Mouse (Mus musculus): ENCODE data around the gene Cda. TPM values are rescaled to one million over a fixed set of nuclear protein-coding genes. Genes with fewer than 3 reads are reported as not detected.
A peak's percentile ranks its signal among the peaks of the same experiment; 100 is the strongest.

The Cda gene
- polyA plus RNA-seq, 1 experiment from 2014 or later: 7.6 TPM

DNA sequence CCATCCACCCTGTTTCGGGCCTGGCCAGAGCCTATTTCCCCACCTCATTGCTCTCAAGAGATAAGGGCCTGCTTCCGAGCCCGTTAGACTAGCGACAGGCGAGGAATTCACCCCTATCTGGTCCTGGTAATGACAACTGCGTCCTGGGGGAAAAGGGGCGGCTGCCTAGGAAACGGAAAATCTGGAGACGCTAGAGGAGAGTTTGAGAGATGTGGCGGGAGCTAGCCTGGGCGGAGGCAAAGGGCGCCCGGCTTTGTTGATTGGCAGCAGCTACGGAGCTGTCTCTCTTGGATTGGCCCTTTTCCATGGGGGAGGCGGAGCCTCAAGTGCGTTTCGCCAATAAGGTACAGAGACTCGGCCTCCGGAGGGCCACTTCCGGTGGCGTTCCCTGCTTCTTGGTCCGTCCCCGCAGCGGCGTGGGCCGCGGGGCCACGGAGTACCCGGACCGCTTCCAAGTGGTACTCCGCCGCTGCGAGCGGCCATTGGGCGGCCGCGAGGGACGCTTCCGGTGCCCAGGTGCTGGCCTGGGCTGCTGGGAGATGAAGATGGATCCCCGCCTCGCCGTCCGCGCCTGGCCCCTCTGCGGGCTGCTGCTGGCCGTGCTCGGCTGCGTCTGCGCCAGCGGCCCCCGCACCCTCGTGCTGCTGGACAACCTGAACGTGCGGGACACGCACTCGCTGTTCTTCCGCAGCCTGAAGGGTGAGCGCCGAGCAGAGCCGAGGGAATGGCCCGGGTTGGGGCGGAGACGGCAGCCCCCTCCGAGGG, 63.3 kb downstream of the Cda start, which contains the start of gene Ddost:
Ddost (plus strand) TSS at position 391 of the 765 bp plus-strand sequence.
- peaks cover 11% of the 10 kb centered on the region; the same call in 1 of the 2 replicates for H3K36me3 ChIP-seq (ENCODE audit: control insufficient read depth, insufficient read depth, low read length)
- peak within 1 kb of the TSS; percentile 62; the same call in 1 of the 2 replicates for H3K27ac ChIP-seq (ENCODE audit: low read depth, low read length)
- under 1% methylated on average over 62 of the region's 64 CpGs for WGBS (ENCODE audit: insufficient replicate concordance)
- peak; percentile 97 for ATAC-seq (replicated peaks; ENCODE audit: insufficient number of reproducible peaks, low FRiP score, low TSS enrichment)
- no peaks in the 10 kb centered on the region for H3K27me3 ChIP-seq (ENCODE audit: control insufficient read depth, insufficient read depth, low read length)
- peak within 1 kb of the TSS; percentile 97 for H3K9ac ChIP-seq (ENCODE audit: low read depth, low read length)
- H3K4me1 ChIP-seq (ENCODE audit: control insufficient read depth, insufficient read depth, low read length): peaks cover 16% of the 10 kb centered on the region
- peak within 1 kb of the TSS; percentile 90 for H3K4me2 ChIP-seq
- no peaks in the 10 kb centered on the region for H3K9me3 ChIP-seq (replicated peaks; ENCODE audit: control insufficient read depth, low read length)
- H3K4me3 ChIP-seq (ENCODE audit: low read depth, low read length): peak within 1 kb of the TSS; percentile 77

DNA sequence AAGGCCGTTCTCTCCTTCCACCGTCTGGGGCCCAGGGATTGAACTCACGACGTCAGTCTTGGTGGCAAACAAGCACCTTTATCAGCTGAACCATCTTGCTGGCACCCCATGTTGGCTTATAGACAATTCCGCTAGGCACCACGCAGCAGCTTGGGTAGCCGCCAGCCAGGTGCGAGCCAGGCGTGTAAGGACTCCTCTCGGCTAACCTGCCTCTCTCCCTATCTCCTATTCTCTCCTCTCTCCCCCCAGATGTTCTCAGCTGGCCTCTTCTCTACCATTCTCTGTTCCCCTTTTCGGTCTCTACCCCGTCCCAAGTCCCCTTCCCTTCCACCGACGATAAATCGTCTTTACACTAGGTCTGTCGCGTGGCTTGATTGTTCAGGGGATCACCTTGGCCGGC, 64.0 kb downstream of the Cda start:
- 17% methylated on average over 18 of the region's 18 CpGs for WGBS (ENCODE audit: insufficient replicate concordance)

DNA sequence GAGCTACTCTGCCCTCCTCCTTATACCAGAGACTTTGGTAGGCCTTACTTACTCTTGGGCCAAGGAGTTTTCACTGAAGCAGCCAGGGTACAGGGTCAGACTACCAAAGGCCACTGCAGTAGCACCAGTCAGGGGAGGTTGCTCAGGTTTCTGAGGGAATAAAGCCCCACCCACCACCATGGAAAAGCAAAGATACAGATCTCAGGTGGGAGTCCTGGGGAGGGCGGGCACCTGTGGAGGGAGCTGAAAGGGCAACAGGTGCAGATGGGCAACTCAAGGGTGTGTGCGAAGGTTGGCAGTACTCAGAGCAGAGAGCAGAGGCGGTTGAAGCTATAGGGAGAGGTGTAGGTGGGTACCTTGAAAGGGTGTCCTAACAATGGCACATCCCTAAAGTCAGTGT, 64.8 kb downstream of the Cda start:
- Histone ChIP-seq H3K27ac (ENCODE audit: low read depth, low read length) (no peak overlapping the region), H3K4me1 (ENCODE audit: control insufficient read depth, insufficient read depth, low read length) (peaks cover 16% of the 10 kb centered on the region), H3K4me2 (no peak overlapping the region; the same call in 1 of the 2 replicates), H3K4me3 (ENCODE audit: low read depth, low read length) (no peak overlapping the region), H3K36me3 (ENCODE audit: control insufficient read depth, insufficient read depth, low read length) (no peaks in the 10 kb centered on the region), H3K9me3 (replicated peaks; ENCODE audit: control insufficient read depth, low read length) (no peaks in the 10 kb centered on the region), H3K27me3 (ENCODE audit: control insufficient read depth, insufficient read depth, low read length) (no peaks in the 10 kb centered on the region), H3K9ac (ENCODE audit: low read depth, low read length) (no peak overlapping the region)
- no peak for ATAC-seq (replicated peaks; ENCODE audit: insufficient number of reproducible peaks, low FRiP score, low TSS enrichment)
- 96% methylated on average over 3 of the region's 3 CpGs for WGBS (ENCODE audit: insufficient replicate concordance)

More for the DNA sequence above, 64.0 kb downstream of the Cda start:
- Histone ChIP-seq H3K27ac (ENCODE audit: low read depth, low read length) (peak overlapping the region; percentile 62; the same call in 1 of the 2 replicates), H3K4me2 (peak overlapping the region; percentile 74), H3K4me1 (ENCODE audit: control insufficient read depth, insufficient read depth, low read length) (peaks cover 16% of the 10 kb centered on the region), H3K36me3 (ENCODE audit: control insufficient read depth, insufficient read depth, low read length) (0 out of 2 replicates have a peak, but pooled peaks cover 5% of the 10 kb centered on the region), H3K27me3 (ENCODE audit: control insufficient read depth, insufficient read depth, low read length) (no peaks in the 10 kb centered on the region), H3K9ac (ENCODE audit: low read depth, low read length) (peak overlapping the region; percentile 78), H3K4me3 (ENCODE audit: low read depth, low read length) (peak overlapping the region; percentile 77), H3K9me3 (replicated peaks; ENCODE audit: control insufficient read depth, low read length) (no peaks in the 10 kb centered on the region)
- ATAC-seq (replicated peaks; ENCODE audit: insufficient number of reproducible peaks, low FRiP score, low TSS enrichment): no peak

DNA sequence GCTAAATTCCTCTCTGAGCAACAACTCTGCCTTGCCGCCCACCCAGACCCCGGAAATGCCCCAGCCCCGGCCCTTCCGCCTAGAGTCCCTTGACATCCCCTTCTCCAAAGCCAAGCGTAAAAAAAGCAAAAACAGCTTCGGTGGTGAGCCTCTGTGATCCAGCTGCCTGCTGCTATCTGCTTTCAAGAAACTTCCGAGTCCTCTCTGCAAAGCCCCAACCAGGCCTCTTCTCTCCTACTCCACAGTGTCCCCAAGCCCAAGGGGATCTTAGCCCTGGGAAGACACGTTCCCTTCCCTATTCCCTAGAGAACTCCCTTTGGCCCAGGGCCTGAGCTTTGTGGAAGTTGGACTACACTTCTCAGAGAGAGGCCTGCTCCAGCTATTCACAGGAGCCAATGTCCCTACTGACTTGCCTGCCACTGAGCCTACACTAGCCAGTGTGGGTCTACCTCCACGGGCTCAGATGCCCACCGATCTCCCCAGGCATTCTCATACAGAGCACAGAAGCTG, 66.5 kb downstream of the Cda start:
- no peaks in the 10 kb centered on the region for H3K27me3 ChIP-seq (ENCODE audit: control insufficient read depth, insufficient read depth, low read length)
- no peaks in the 10 kb centered on the region for H3K36me3 ChIP-seq (ENCODE audit: control insufficient read depth, insufficient read depth, low read length)
- no peak overlapping the region for H3K27ac ChIP-seq (ENCODE audit: low read depth, low read length)
- no peak overlapping the region for H3K4me3 ChIP-seq (ENCODE audit: low read depth, low read length)
- no peaks in the 10 kb centered on the region for H3K9me3 ChIP-seq (replicated peaks; ENCODE audit: control insufficient read depth, low read length)
- H3K4me1 ChIP-seq (ENCODE audit: control insufficient read depth, insufficient read depth, low read length): peaks cover 16% of the 10 kb centered on the region
- ATAC-seq (replicated peaks; ENCODE audit: insufficient number of reproducible peaks, low FRiP score, low TSS enrichment): no peak
- H3K9ac ChIP-seq (ENCODE audit: low read depth, low read length): no peak overlapping the region
- H3K4me2 ChIP-seq: no peak overlapping the region
- WGBS (ENCODE audit: insufficient replicate concordance): 76% methylated on average over 10 of the region's 10 CpGs

DNA sequence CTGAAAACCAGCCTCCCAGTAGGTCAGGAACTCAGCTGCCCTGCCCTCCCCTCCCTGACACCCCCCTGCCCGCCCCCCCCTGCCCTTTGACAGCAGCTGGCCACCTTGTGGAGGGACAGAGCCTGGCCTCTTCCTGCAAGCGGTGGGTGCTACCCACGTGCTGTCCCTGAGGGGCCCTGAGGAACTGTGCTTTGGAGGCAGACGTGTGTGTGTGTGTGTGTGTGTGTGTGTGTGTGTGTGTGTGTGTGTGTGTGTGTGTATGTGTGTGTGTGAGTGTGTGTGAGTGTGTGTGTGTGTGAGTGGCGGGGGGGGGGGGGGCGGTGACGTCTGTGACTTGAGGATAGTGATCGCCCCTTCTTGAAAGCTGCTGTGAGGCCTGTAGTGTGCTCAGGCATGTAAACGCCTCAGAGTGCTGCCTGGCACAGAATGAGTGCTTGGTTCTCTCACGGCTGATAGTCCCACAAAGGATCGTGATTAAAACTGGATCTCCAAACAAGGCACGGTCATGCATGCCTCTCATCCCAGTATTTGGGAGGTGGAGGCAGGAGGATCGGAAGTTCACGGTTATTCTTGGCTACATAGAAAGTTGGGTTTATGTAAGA, 73.7 kb downstream of the Cda start:
- H3K36me3 ChIP-seq (ENCODE audit: control insufficient read depth, insufficient read depth, low read length): no peaks in the 10 kb centered on the region
- no peak overlapping the region for H3K4me3 ChIP-seq (ENCODE audit: low read depth, low read length)
- no peak overlapping the region for H3K9ac ChIP-seq (ENCODE audit: low read depth, low read length)
- H3K4me1 ChIP-seq (ENCODE audit: control insufficient read depth, insufficient read depth, low read length): no peaks in the 10 kb centered on the region
- no peak overlapping the region for H3K4me2 ChIP-seq
- H3K27me3 ChIP-seq (ENCODE audit: control insufficient read depth, insufficient read depth, low read length): 0 out of 2 replicates have a peak, but pooled peaks cover 2% of the 10 kb centered on the region
- no peak overlapping the region for H3K27ac ChIP-seq (ENCODE audit: low read depth, low read length)
- 79% methylated on average over 10 of the region's 14 CpGs for WGBS (ENCODE audit: insufficient replicate concordance)
- H3K9me3 ChIP-seq (replicated peaks; ENCODE audit: control insufficient read depth, low read length): no peaks in the 10 kb centered on the region
- ATAC-seq (replicated peaks; ENCODE audit: insufficient number of reproducible peaks, low FRiP score, low TSS enrichment): no peak

DNA sequence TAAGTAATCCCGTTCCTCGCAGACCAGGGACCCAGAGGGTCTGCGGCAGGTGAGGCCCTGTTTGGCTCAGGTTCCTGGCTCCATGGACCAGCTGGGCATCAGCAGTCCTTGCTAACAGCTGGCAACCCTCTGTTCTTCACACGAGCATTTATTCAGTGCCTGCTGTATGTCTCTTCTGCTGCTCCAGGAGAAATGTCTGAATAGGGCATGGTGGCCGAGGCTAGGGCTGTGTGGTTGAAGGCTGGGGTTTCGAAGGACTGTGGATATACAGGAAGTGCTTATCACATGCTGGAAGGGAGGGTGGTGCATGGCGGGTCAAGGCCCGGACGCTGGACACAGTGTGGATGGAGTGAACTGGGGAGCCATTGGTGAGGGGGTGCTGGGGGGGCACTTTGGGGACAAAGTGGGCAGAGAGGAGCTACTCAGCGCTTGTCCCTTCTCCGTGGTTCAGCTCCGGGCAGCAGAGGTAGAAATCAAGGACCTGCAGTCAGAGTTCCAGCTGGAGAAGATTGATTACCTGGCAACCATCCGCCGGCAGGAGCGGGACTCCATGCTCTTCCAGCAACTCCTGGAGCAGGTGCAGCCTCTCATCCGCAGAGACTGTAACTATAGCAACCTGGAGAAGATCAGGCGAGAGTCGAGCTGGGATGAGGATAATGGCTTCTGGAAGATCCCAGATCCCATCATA, 74.4 kb downstream of the Cda start:
- Histone ChIP-seq H3K4me1 (ENCODE audit: control insufficient read depth, insufficient read depth, low read length) (no peaks in the 10 kb centered on the region), H3K27me3 (ENCODE audit: control insufficient read depth, insufficient read depth, low read length) (0 out of 2 replicates have a peak, but pooled peaks cover 3% of the 10 kb centered on the region), H3K4me2 (no peak overlapping the region), H3K9me3 (replicated peaks; ENCODE audit: control insufficient read depth, low read length) (no peaks in the 10 kb centered on the region), H3K4me3 (ENCODE audit: low read depth, low read length) (no peak overlapping the region), H3K9ac (ENCODE audit: low read depth, low read length) (no peak overlapping the region), H3K36me3 (ENCODE audit: control insufficient read depth, insufficient read depth, low read length) (no peaks in the 10 kb centered on the region), H3K27ac (ENCODE audit: low read depth, low read length) (no peak overlapping the region)
- 77% methylated on average over 18 of the region's 18 CpGs for WGBS (ENCODE audit: insufficient replicate concordance)
- ATAC-seq (replicated peaks; ENCODE audit: insufficient number of reproducible peaks, low FRiP score, low TSS enrichment): no peak

DNA sequence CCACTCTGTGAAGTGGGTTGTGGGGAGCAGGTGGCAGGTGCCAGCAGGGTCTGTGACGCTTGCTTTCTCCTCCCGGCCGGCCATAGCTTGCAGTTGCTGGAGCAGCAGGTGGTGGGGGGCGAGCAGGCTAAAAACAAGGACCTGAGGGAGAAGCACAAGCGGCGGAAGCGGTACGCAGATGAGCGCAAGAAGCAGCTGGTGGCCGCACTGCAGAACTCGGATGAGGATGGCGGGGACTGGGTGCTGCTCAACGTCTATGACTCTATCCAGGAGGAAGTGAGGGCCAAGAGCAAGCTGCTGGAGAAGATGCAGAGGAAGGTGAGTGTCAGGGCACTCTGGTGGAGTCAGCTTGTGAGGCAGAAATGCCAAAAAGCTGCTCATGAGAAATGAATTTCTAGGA, 75.8 kb downstream of the Cda start:
- no peak overlapping the region for H3K9ac ChIP-seq (ENCODE audit: low read depth, low read length)
- no peak overlapping the region for H3K4me2 ChIP-seq
- WGBS (ENCODE audit: insufficient replicate concordance): 79% methylated on average over 13 of the region's 13 CpGs
- H3K27ac ChIP-seq (ENCODE audit: low read depth, low read length): no peak overlapping the region
- ATAC-seq (replicated peaks; ENCODE audit: insufficient number of reproducible peaks, low FRiP score, low TSS enrichment): no peak
- H3K4me1 ChIP-seq (ENCODE audit: control insufficient read depth, insufficient read depth, low read length): no peaks in the 10 kb centered on the region
- no peaks in the 10 kb centered on the region for H3K36me3 ChIP-seq (ENCODE audit: control insufficient read depth, insufficient read depth, low read length)
- H3K4me3 ChIP-seq (ENCODE audit: low read depth, low read length): no peak overlapping the region
- no peaks in the 10 kb centered on the region for H3K9me3 ChIP-seq (replicated peaks; ENCODE audit: control insufficient read depth, low read length)
- H3K27me3 ChIP-seq (ENCODE audit: control insufficient read depth, insufficient read depth, low read length): 0 out of 2 replicates have a peak, but pooled peaks cover 3% of the 10 kb centered on the region

DNA sequence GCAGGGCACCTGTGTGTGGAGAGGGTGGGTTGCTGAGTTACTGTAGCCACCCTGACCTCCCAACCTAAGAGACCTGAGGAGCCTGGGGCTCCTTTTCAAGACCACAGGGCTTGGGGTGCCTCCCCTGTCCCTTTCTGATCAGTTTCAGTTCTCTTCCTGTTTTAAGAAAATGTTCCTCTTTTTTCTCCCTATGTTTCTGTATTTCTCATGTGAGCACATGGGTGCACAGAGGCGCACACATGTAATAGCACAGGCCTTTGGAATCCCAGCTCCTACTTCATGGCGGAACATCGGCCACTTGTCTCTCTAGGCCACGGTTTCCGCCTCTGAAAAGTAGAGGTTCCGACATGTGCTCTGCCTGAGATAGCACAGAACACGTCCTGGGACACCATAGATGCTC, 79.1 kb downstream of the Cda start:
- Histone ChIP-seq H3K36me3 (ENCODE audit: control insufficient read depth, insufficient read depth, low read length) (no peaks in the 10 kb centered on the region), H3K27ac (ENCODE audit: low read depth, low read length) (no peak overlapping the region), H3K9me3 (replicated peaks; ENCODE audit: control insufficient read depth, low read length) (no peaks in the 10 kb centered on the region), H3K9ac (ENCODE audit: low read depth, low read length) (no peak overlapping the region), H3K4me3 (ENCODE audit: low read depth, low read length) (no peak overlapping the region), H3K27me3 (ENCODE audit: control insufficient read depth, insufficient read depth, low read length) (0 out of 2 replicates have a peak, but pooled peaks cover 3% of the 10 kb centered on the region), H3K4me1 (ENCODE audit: control insufficient read depth, insufficient read depth, low read length) (no peaks in the 10 kb centered on the region), H3K4me2 (no peak overlapping the region)
- 73% methylated on average over 7 of the region's 7 CpGs for WGBS (ENCODE audit: insufficient replicate concordance)
- ATAC-seq (replicated peaks; ENCODE audit: insufficient number of reproducible peaks, low FRiP score, low TSS enrichment): no peak

All from heart, embryonic 11.5 days (tissue).